ENCODE assay signal across 9 mouse cellular contexts in genomic region chr16:4763276-4763675, GRCm38 (mm10). TPM values are rescaled to one million over a fixed set of nuclear protein-coding genes. Genes with fewer than 3 reads are reported as not detected.
A peak's percentile ranks its signal among the peaks of the same experiment; 100 is the strongest.
DNase-seq lines count a peak whose midpoint lies in the region; ATAC-seq and TF ChIP-seq lines count a peak whose summit lies in the region.
"Had no signal": no experiment of that assay in that cellular context is flagged by ENCODE, and none has a peak within 500 bp of the region (broad histone marks: within the 10 kb centered on the region; RNA-seq: fewer than 3 reads in every experiment).

No protein-coding gene starts in this region.

- TF ChIP-seq EP300 in heart, adult 2 months (IDR thresholded peaks at IDR 0.05; ENCODE audit: insufficient read depth, low read depth, low read length): no peak
- no peak for TF ChIP-seq EP300 in MEL (IDR thresholded peaks at IDR 0.05; ENCODE audit: low read depth in 1 of 2, low read length in 2 of 2)

- H3K9ac ChIP-seq in heart, adult 2 months (ENCODE audit: low read depth, low read length): no peak overlapping the region
- H3K9ac ChIP-seq in heart, embryonic 12.5 days: no peak overlapping the region
- H3K9ac ChIP-seq in MEL (ENCODE audit: control insufficient read depth, low read depth, low read length, poor library complexity, severe bottlenecking): no peak overlapping the region
- H3K9ac ChIP-seq in stomach, embryonic 15.5 days: no peak overlapping the region

- intact Hi-C loops in heart, adult 2 months (cut with DNase I): loop anchor here (10.0 kb wide), 1 partner anchor 102 kb away; no protein-coding TSS in a partner anchor

- 24% methylated on average over 2 of the region's 2 CpGs for WGBS in heart, adult 2 months
- WGBS in heart, embryonic 12.5 days: 28% methylated on average over 2 of the region's 2 CpGs
- WGBS in stomach, embryonic 15.5 days: 35% methylated on average over 2 of the region's 2 CpGs
- WGBS in forebrain, embryonic 10.5 days: 46% methylated on average over 2 of the region's 2 CpGs

- H3K4me2 ChIP-seq in heart, embryonic 12.5 days: no peak overlapping the region
- H3K4me2 ChIP-seq in stomach, embryonic 15.5 days: no peak overlapping the region

- H3K36me3 ChIP-seq in heart, adult 2 months (ENCODE audit: control insufficient read depth, insufficient read depth, low read length): peaks cover 11% of the 10 kb centered on the region
- H3K36me3 ChIP-seq in heart, embryonic 12.5 days: peaks cover 46% of the 10 kb centered on the region
- peaks cover 0 to 5% of the 10 kb centered on the region in 2 experiments; a peak in 2 of 4 replicates for H3K36me3 ChIP-seq in MEL (ENCODE audit: control insufficient read depth in 1 of 2, insufficient read depth in 2 of 2, low read length in 2 of 2)
- H3K36me3 ChIP-seq in stomach, embryonic 15.5 days: peaks cover 33% of the 10 kb centered on the region
- peaks cover 53% of the 10 kb centered on the region for H3K36me3 ChIP-seq in forebrain, embryonic 10.5 days (replicated peaks)

- no peaks in the 10 kb centered on the region for H3K27me3 ChIP-seq in heart, adult 2 months (ENCODE audit: control insufficient read depth, insufficient read depth, low read length)
- H3K27me3 ChIP-seq in heart, embryonic 12.5 days (replicated peaks): no peaks in the 10 kb centered on the region
- H3K27me3 ChIP-seq in MEL (ENCODE audit: control insufficient read depth in 1 of 2, insufficient read depth in 2 of 2, low read length in 2 of 2): no peaks in the 10 kb centered on the region
- no peaks in the 10 kb centered on the region for H3K27me3 ChIP-seq in stomach, embryonic 15.5 days (replicated peaks)
- H3K27me3 ChIP-seq in forebrain, embryonic 10.5 days (ENCODE audit: poor library complexity, severe bottlenecking): no peaks in the 10 kb centered on the region
- H3K27me3 ChIP-seq: megakaryocyte, embryonic 14.5 days had no signal

- DNase-seq in heart, adult 2 months: no peak
- DNase-seq in 3T3-L1 (ENCODE audit: low read depth, low spot score): peak; percentile 88
- peak; percentile 73 for DNase-seq in MEL (ENCODE audit: low read depth, low spot score)
- peak; percentile 28 for DNase-seq in fibroblast of lung, adult 2 months (ENCODE audit: low read depth)
- DNase-seq in kidney, postnatal 10 days: peak; percentile 30
- no peak for DNase-seq in forebrain, embryonic 10.5 days (ENCODE audit: extremely low spot score, low spot score)

- peaks cover 3% of the 10 kb centered on the region; the same call in 1 of the 2 replicates for H3K79me2 ChIP-seq in heart, adult 2 months (replicated peaks; ENCODE audit: control insufficient read depth, insufficient read depth, low read length)
- no peaks in the 10 kb centered on the region for H3K79me2 ChIP-seq in MEL (ENCODE audit: control insufficient read depth, insufficient read depth, low read length, poor library complexity)

- H3K4me1 ChIP-seq in heart, adult 2 months (ENCODE audit: control insufficient read depth, insufficient read depth, low read length): no peaks in the 10 kb centered on the region; the same call in 1 of the 2 replicates
- H3K4me1 ChIP-seq in heart, embryonic 12.5 days (replicated peaks): peaks cover 34% of the 10 kb centered on the region
- H3K4me1 ChIP-seq in MEL (ENCODE audit: control insufficient read depth in 1 of 2, insufficient read depth in 2 of 2, low read length in 2 of 2): no peaks in the 10 kb centered on the region; a peak in 1 of 4 replicates
- no peaks in the 10 kb centered on the region for H3K4me1 ChIP-seq in stomach, embryonic 15.5 days
- H3K4me1 ChIP-seq in forebrain, embryonic 10.5 days: no peaks in the 10 kb centered on the region

- H3K4me3 ChIP-seq in heart, adult 2 months: no peak overlapping the region
- H3K4me3 ChIP-seq in heart, embryonic 12.5 days: no peak overlapping the region
- no peak overlapping the region for H3K4me3 ChIP-seq in MEL (ENCODE audit: control insufficient read depth in 1 of 2, insufficient read depth in 1 of 2, low read depth in 2 of 2, low read length in 2 of 2)
- H3K4me3 ChIP-seq in stomach, embryonic 15.5 days (replicated peaks): no peak overlapping the region
- no peak overlapping the region for H3K4me3 ChIP-seq in forebrain, embryonic 10.5 days
- H3K4me3 ChIP-seq: megakaryocyte, embryonic 14.5 days had no signal

- ATAC-seq in heart, embryonic 12.5 days (ENCODE audit: insufficient number of reproducible peaks, low FRiP score): no peak
- peak; percentile 69; the same call in 1 of the 2 replicates for ATAC-seq in stomach, embryonic 15.5 days (ENCODE audit: insufficient read depth, low FRiP score, low read depth)

- peak; percentile 62 for TF ChIP-seq RAD21 in MEL (IDR thresholded peaks at IDR 0.05; ENCODE audit: low read depth, low read length)

- peak; percentile 75 for TF ChIP-seq CTCF in heart, adult 2 months (IDR thresholded peaks at IDR 0.05)
- TF ChIP-seq CTCF in MEL (IDR thresholded peaks at IDR 0.05 in 2 of 3, conservative IDR thresholded peaks at IDR 0.05 in 1 of 3; ENCODE audit: control insufficient read depth in 1 of 3, insufficient read depth in 1 of 3, low read depth in 2 of 3, low read length in 3 of 3, poor library complexity in 1 of 3, severe bottlenecking in 1 of 3): peak; percentile 13 to 71 (median 45); a peak in 4 of 6 replicates

- TF ChIP-seq POLR2A in heart, adult 2 months (IDR thresholded peaks at IDR 0.05; ENCODE audit: insufficient read depth, low read depth, low read length): no peak
- no peak for TF ChIP-seq POLR2A in MEL (IDR thresholded peaks at IDR 0.05; ENCODE audit: control insufficient read depth in 1 of 2, insufficient read depth in 1 of 2, low read depth in 1 of 2, low read length in 2 of 2, poor library complexity in 1 of 2)

- H3K9me3 ChIP-seq in heart, embryonic 12.5 days (replicated peaks): no peaks in the 10 kb centered on the region
- H3K9me3 ChIP-seq in MEL (replicated peaks; ENCODE audit: insufficient read depth, low read length): no peaks in the 10 kb centered on the region
- no peaks in the 10 kb centered on the region for H3K9me3 ChIP-seq in stomach, embryonic 15.5 days
- H3K9me3 ChIP-seq in forebrain, embryonic 10.5 days: no peaks in the 10 kb centered on the region
- H3K9me3 ChIP-seq: megakaryocyte, embryonic 14.5 days had no signal

- no peak overlapping the region for H3K27ac ChIP-seq in heart, adult 2 months
- H3K27ac ChIP-seq in heart, embryonic 12.5 days (ENCODE audit: poor library complexity, severe bottlenecking): no peak overlapping the region
- H3K27ac ChIP-seq in MEL (ENCODE audit: control insufficient read depth, low read depth, low read length): no peak overlapping the region
- no peak overlapping the region for H3K27ac ChIP-seq in stomach, embryonic 15.5 days
- no peak overlapping the region for H3K27ac ChIP-seq in forebrain, embryonic 10.5 days

TF ChIP-seq in MEL, 35 proteins besides CTCF, POLR2A, EP300 and RAD21 (continues in another document):
- peak; percentile 75 for TF ChIP-seq SMC3 (IDR thresholded peaks at IDR 0.05; ENCODE audit: low read depth, low read length)
- TF ChIP-seq MAX (IDR thresholded peaks at IDR 0.05; ENCODE audit: low read length): 0 out of 2 replicates have a peak, but pooled peaks have one; percentile 22
- no peak for TF ChIP-seq MAZ (IDR thresholded peaks at IDR 0.05; ENCODE audit: low read depth, low read length)
- no peak for TF ChIP-seq MYC (IDR thresholded peaks at IDR 0.05; ENCODE audit: low read depth, low read length)
- no peak for TF ChIP-seq E2F4 (IDR thresholded peaks at IDR 0.05; ENCODE audit: borderline replicate concordance, low read depth, low read length)
- TF ChIP-seq ZC3H11A (IDR thresholded peaks at IDR 0.05; ENCODE audit: low read depth, low read length): peak; percentile 29
- TF ChIP-seq MYB (IDR thresholded peaks at IDR 0.05; ENCODE audit: low read depth, low read length): no peak
- no peak for TF ChIP-seq ELF1 (IDR thresholded peaks at IDR 0.05; ENCODE audit: low read depth, low read length)
- no peak for TF ChIP-seq ETS1 (IDR thresholded peaks at IDR 0.05; ENCODE audit: low read depth, low read length)
- no peak for TF ChIP-seq JUND (IDR thresholded peaks at IDR 0.05; ENCODE audit: low read depth, low read length)
- TF ChIP-seq CHD1 (IDR thresholded peaks at IDR 0.05; ENCODE audit: low read depth, low read length): no peak
- TF ChIP-seq GABPA (IDR thresholded peaks at IDR 0.05; ENCODE audit: low read depth, low read length): no peak
- peak; percentile 52; the same call in 1 of the 2 replicates for TF ChIP-seq SIN3A (IDR thresholded peaks at IDR 0.05; ENCODE audit: low read length)

RNA-seq across cellular contexts. Expression of gene Cdip1, which starts 26.8 kb away (rescaled TPM):
- total RNA-seq in heart, adult 2 months (2021): 10 to 100 TPM; 58.4 to 65.6 TPM
- polyA plus RNA-seq in heart, adult 2 months (2012; rRNA removed): 94.3 and 100 TPM in 2 replicates
- 122 and 132 TPM in 2 replicates for polyA plus RNA-seq in heart, embryonic 12.5 days (2016; fragmentation: Nextera tagmentation; extraction: Ambion mirVana)
- 18.9 and 24.8 TPM in 2 replicates for total RNA-seq in MEL (2012; rRNA removed)
- polyA plus RNA-seq in MEL (2012; ENCODE audit: insufficient read depth in 1 of 2, insufficient read length in 2 of 2, low read depth in 1 of 2, low replicate concordance in 2 of 2, missing spikeins in 1 of 2): 10 to 100 TPM; 32.8 to 97.8 TPM
- 73.1 and 82.1 TPM in 2 replicates for polyA plus RNA-seq in stomach, embryonic 15.5 days (2015; fragmentation: Nextera tagmentation; extraction: Ambion mirVana)
- polyA plus RNA-seq in forebrain, embryonic 10.5 days (2016; fragmentation: Nextera tagmentation; extraction: Ambion mirVana): 110 and 112 TPM in 2 replicates

RNA-seq across cellular contexts. Expression of gene Hmox2, which starts 37.1 kb away (rescaled TPM):
- total RNA-seq in heart, adult 2 months (2021): 10 to 100 TPM; 72.4 to 84.9 TPM
- polyA plus RNA-seq in heart, adult 2 months (2012; rRNA removed): 38.3 and 51.6 TPM in 2 replicates
- polyA plus RNA-seq in heart, embryonic 12.5 days (2016; fragmentation: Nextera tagmentation; extraction: Ambion mirVana): 84.5 and 90.1 TPM in 2 replicates
- 41.5 and 45.7 TPM in 2 replicates for total RNA-seq in MEL (2012; rRNA removed)
- polyA plus RNA-seq in MEL (2012; ENCODE audit: insufficient read depth in 1 of 2, insufficient read length in 2 of 2, low read depth in 1 of 2, low replicate concordance in 2 of 2, missing spikeins in 1 of 2): 10 to 100 TPM in 1 of 2 experiments, not detected in 1; 75.0 TPM
- 86.1 and 89.4 TPM in 2 replicates for polyA plus RNA-seq in stomach, embryonic 15.5 days (2015; fragmentation: Nextera tagmentation; extraction: Ambion mirVana)
- polyA plus RNA-seq in forebrain, embryonic 10.5 days (2016; fragmentation: Nextera tagmentation; extraction: Ambion mirVana): 80.6 and 81.5 TPM in 2 replicates

RNA-seq across cellular contexts. Expression of gene Nmral1, which starts 44.1 kb away (rescaled TPM):
- 1 to 10 TPM; 2.2 to 2.7 TPM for total RNA-seq in heart, adult 2 months (2021)
- polyA plus RNA-seq in heart, adult 2 months (2012; rRNA removed): 3.9 and 4.0 TPM in 2 replicates
- 37.2 and 37.8 TPM in 2 replicates for polyA plus RNA-seq in heart, embryonic 12.5 days (2016; fragmentation: Nextera tagmentation; extraction: Ambion mirVana)
- total RNA-seq in MEL (2012; rRNA removed): 50.6 and 60.4 TPM in 2 replicates
- polyA plus RNA-seq in MEL (2012; ENCODE audit: insufficient read depth in 1 of 2, insufficient read length in 2 of 2, low read depth in 1 of 2, low replicate concordance in 2 of 2, missing spikeins in 1 of 2): 10 to 100 TPM in 1 of 2 experiments, not detected in 1; 54.6 TPM
- 52.6 and 63.4 TPM in 2 replicates for polyA plus RNA-seq in stomach, embryonic 15.5 days (2015; fragmentation: Nextera tagmentation; extraction: Ambion mirVana)
- polyA plus RNA-seq in forebrain, embryonic 10.5 days (2016; fragmentation: Nextera tagmentation; extraction: Ambion mirVana): 243 and 248 TPM in 2 replicates

Comparison
In these comparisons a context has a peak if more than half of its experiments do, and no peak if none do; other contexts are left out.
1. DNase-seq: peak in 3T3-L1 (single experiment), MEL (single experiment), fibroblast of lung, adult 2 months (single experiment) and kidney, postnatal 10 days (single experiment); none in heart, adult 2 months (0 of 2) and forebrain, embryonic 10.5 days (single experiment).